Mouse (Mus musculus) embryonic facial prominence, embryonic 12.5 days (tissue): ENCODE data around the gene Cwh43. TPM values are rescaled to one million over a fixed set of nuclear protein-coding genes. Genes with fewer than 3 reads are reported as not detected.
A peak's percentile ranks its signal among the peaks of the same experiment; 100 is the strongest.

ENCODE experiments used
- ATAC-seq: fragments of 200-750 bp; cut with Nextera tagmentation; 2 replicates; pipeline ENCODE4 v1.8.0; 2017; ENCODE audit not compliant: insufficient number of reproducible peaks, insufficient read depth, low FRiP score, low TSS enrichment
- H3K27ac ChIP-seq: fragments of 300-500 bp; sonication (generic); 2 replicates; pipeline ENCODE4 v1.5.1; 2016; ENCODE audit warnings: mild to moderate bottlenecking
- H3K27me3 ChIP-seq: fragments of 300-500 bp; sonication (generic); 2 replicates; pipeline ENCODE4 v1.6.1; 2016; ENCODE audit warnings: mild to moderate bottlenecking, moderate library complexity
- H3K36me3 ChIP-seq: fragments of 300-500 bp; sonication (generic); 2 replicates; pipeline ENCODE4 v1.6.1; 2016; ENCODE audit warnings: mild to moderate bottlenecking
- H3K4me1 ChIP-seq: fragments of 300-500 bp; sonication (generic); 2 replicates; pipeline ENCODE4 v1.6.1; 2016
- H3K4me2 ChIP-seq: fragments of 300-500 bp; sonication (generic); replicated peaks from 2 replicates; pipeline ENCODE4 v1.6.1; 2016; ENCODE audit warnings: mild to moderate bottlenecking, moderate library complexity
- H3K4me3 ChIP-seq: fragments of 300-500 bp; sonication (generic); 2 replicates; pipeline ENCODE4 v1.5.1; 2016; ENCODE audit warnings: mild to moderate bottlenecking
- H3K9ac ChIP-seq: fragments of 300-500 bp; sonication (generic); 2 replicates; pipeline ENCODE4 v1.6.1; 2016; ENCODE audit warnings: mild to moderate bottlenecking, moderate library complexity
- H3K9me3 ChIP-seq: fragments of 300-500 bp; sonication (generic); 2 replicates; pipeline ENCODE4 v1.6.1; 2016; ENCODE audit warnings: mild to moderate bottlenecking, moderate library complexity
- WGBS: fragments of 180-500 bp; shearing (Covaris S2); methylation state at CpG from one replicate; pipeline ENCODE4 v1.1.7; 2016; 5-methylcytosine and 5-hydroxymethylcytosine counted together
- polyA plus RNA-seq: library from polyadenylated mRNA; unstranded; fragments of >200 nt; fragmentation: Nextera tagmentation; extraction: Ambion mirVana; gene quantifications from 2 replicates; pipeline ENCODE4 v1.2.1, GENCODE M21; 2016

Cwh43 gene
- polyA plus RNA-seq = not detected in 2 replicates

- Histone ChIP-seq H3K9ac (0 out of 2 replicates have a peak within 1 kb of the TSS, but pooled peaks have one; percentile 27), H3K27ac (no peak within 1 kb of the TSS), H3K4me1 (peaks cover 7% of the 10 kb centered on the region; the same call in 1 of the 2 replicates), H3K9me3 (no peaks in the 10 kb centered on the region), H3K27me3 (peaks cover 38% of the 10 kb centered on the region), H3K4me3 (peak within 1 kb of the TSS; percentile 41), H3K4me2 (peak within 1 kb of the TSS; percentile 69), H3K36me3 (no peaks in the 10 kb centered on the region)
- WGBS = 3% methylated on average over 49 of the region's 49 CpGs
- ATAC-seq = no peak
Observed at GRCm38 (mm10) chr5:73405981-73406722, at the start of gene Cwh43. Gene Cwh43 (plus strand): TSS chr5:73406075.

DNA sequence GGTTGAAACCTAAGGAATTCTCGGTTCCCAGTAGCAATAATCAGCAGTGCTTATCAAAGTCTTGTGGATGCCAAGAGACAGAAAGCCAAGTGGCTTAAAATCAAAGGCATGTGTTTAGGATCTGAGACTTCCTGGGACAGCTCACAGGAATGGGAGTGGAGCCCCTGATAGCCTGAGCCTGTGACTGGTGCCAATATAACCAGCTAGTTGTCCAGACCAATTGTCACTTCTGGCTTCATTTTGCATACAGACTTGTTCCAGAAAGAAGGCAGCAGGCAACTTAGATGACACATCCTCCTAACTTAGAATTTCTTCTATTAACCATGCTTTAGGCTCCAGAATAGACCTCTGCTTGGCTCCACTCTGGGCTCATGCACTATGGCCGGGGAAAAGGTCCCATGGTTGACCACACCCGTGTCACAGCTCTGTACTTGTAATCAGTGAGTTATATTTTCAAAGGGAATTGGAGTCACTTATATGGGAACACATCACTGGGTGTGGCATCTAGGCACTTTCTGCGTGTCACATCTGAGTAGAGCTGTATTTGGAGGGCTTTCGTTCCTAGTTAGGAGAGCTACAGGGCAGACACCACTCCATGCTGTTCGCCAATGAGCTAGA lies 46.6 kb upstream of the Cwh43 start:
- ATAC-seq = no peak
- no peak overlapping the region for H3K9ac ChIP-seq
- H3K9me3 ChIP-seq = no peaks in the 10 kb centered on the region
- no peaks in the 10 kb centered on the region for H3K36me3 ChIP-seq
- H3K4me3 ChIP-seq = no peak overlapping the region
- H3K4me2 ChIP-seq = peak overlapping the region; percentile 38
- 80% methylated on average over 6 of the region's 6 CpGs for WGBS
- H3K4me1 ChIP-seq = peaks cover 6% of the 10 kb centered on the region; the same call in 1 of the 2 replicates
- no peak overlapping the region for H3K27ac ChIP-seq
- H3K27me3 ChIP-seq = no peaks in the 10 kb centered on the region

DNA sequence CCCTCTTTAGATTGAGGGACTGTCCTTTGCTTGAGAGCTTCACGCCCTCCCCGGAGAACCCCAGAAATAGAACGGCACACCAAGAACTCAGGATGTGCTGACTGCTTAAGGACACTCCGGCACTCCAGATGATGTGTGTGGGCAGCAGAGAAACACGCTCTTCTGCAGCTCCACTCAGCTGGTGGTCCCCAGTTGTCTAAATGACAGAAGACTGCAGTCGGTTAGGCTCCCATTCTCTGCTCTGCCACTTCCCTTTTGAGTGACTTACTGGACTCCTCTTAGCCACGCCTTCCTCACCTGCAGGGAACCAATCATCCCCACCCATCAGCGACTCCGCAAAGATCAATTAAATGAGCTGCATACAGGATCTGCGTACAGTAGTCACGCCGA lies 46.1 kb upstream of the Cwh43 start:
- H3K9ac ChIP-seq = no peak overlapping the region
- 0 out of 2 replicates have a peak, but pooled peaks have one; percentile 28 for ATAC-seq
- H3K4me2 ChIP-seq = peak overlapping the region; percentile 38
- WGBS = 37% methylated on average over 12 of the region's 12 CpGs
- H3K36me3 ChIP-seq = no peaks in the 10 kb centered on the region
- 0 out of 2 replicates have a peak overlapping the region, but pooled peaks have one; percentile 6 for H3K4me3 ChIP-seq
- no peaks in the 10 kb centered on the region for H3K9me3 ChIP-seq
- peaks cover 6% of the 10 kb centered on the region; the same call in 1 of the 2 replicates for H3K4me1 ChIP-seq
- H3K27ac ChIP-seq = no peak overlapping the region
- no peaks in the 10 kb centered on the region for H3K27me3 ChIP-seq

- Histone ChIP-seq H3K4me3 (no peak overlapping the region), H3K9ac (no peak overlapping the region), H3K27ac (no peak overlapping the region), H3K9me3 (no peaks in the 10 kb centered on the region), H3K27me3 (no peaks in the 10 kb centered on the region), H3K4me1 (peaks cover 6% of the 10 kb centered on the region; the same call in 1 of the 2 replicates), H3K4me2 (peak overlapping the region; percentile 38), H3K36me3 (no peaks in the 10 kb centered on the region)
- ATAC-seq = no peak
- 20% methylated on average over 12 of the region's 12 CpGs for WGBS
Observed at GRCm38 (mm10) chr5:73360240-73360639, 45.6 kb upstream of the Cwh43 start.

DNA sequence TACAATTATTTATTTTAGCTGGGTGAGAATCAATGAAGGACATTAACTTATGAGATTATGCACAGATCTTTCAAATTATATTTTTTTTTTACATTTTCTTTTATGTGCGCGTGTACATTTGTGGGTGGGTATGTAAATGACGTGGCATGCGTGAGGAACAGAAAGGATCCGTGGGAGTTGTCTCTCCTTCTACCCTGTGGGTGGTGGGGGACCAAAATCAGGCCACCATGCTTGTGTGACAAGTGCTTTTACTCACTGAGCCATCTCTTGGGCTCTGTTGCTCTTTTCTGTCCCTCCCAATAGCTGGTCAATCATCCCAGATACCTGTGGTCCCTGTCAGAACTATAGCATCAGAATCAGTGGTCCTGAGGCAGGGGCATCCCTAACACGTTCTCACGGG lies 43.5 kb upstream of the Cwh43 start:
- H3K4me1 ChIP-seq = peaks cover 6% of the 10 kb centered on the region; the same call in 1 of the 2 replicates
- no peak overlapping the region for H3K9ac ChIP-seq
- H3K27me3 ChIP-seq = no peaks in the 10 kb centered on the region
- no peak overlapping the region for H3K4me3 ChIP-seq
- ATAC-seq = no peak
- 85% methylated on average over 7 of the region's 7 CpGs for WGBS
- no peak overlapping the region for H3K4me2 ChIP-seq
- H3K36me3 ChIP-seq = no peaks in the 10 kb centered on the region
- H3K27ac ChIP-seq = no peak overlapping the region
- no peaks in the 10 kb centered on the region for H3K9me3 ChIP-seq

- Histone ChIP-seq H3K4me2 (no peak overlapping the region), H3K36me3 (no peaks in the 10 kb centered on the region), H3K9me3 (no peaks in the 10 kb centered on the region), H3K4me1 (peaks cover 6% of the 10 kb centered on the region; the same call in 1 of the 2 replicates), H3K27me3 (no peaks in the 10 kb centered on the region), H3K9ac (no peak overlapping the region), H3K4me3 (no peak overlapping the region), H3K27ac (no peak overlapping the region)
- WGBS = 82% methylated on average over 5 of the region's 5 CpGs
- ATAC-seq = no peak
Observed at GRCm38 (mm10) chr5:73362791-73363190, 43.1 kb upstream of the Cwh43 start.

GRCm38 (mm10) chr5:73364107-73364864 lies 41.6 kb upstream of the Cwh43 start:
- no peak overlapping the region for H3K4me3 ChIP-seq
- no peak for ATAC-seq
- H3K4me1 ChIP-seq = peaks cover 6% of the 10 kb centered on the region; the same call in 1 of the 2 replicates
- H3K9ac ChIP-seq = no peak overlapping the region
- H3K9me3 ChIP-seq = no peaks in the 10 kb centered on the region
- H3K36me3 ChIP-seq = no peaks in the 10 kb centered on the region
- no peak overlapping the region for H3K4me2 ChIP-seq
- 91% methylated on average over 2 of the region's 2 CpGs for WGBS
- H3K27ac ChIP-seq = no peak overlapping the region
- no peaks in the 10 kb centered on the region for H3K27me3 ChIP-seq

GRCm38 (mm10) chr5:73367906-73368305 lies 38.0 kb upstream of the Cwh43 start:
- 80% methylated on average over 4 of the region's 4 CpGs for WGBS
- ATAC-seq = no peak
- no peaks in the 10 kb centered on the region for H3K9me3 ChIP-seq
- no peaks in the 10 kb centered on the region for H3K27me3 ChIP-seq
- no peak overlapping the region for H3K4me3 ChIP-seq
- H3K36me3 ChIP-seq = no peaks in the 10 kb centered on the region
- no peak overlapping the region for H3K27ac ChIP-seq
- no peak overlapping the region for H3K4me2 ChIP-seq
- H3K9ac ChIP-seq = no peak overlapping the region
- H3K4me1 ChIP-seq = no peaks in the 10 kb centered on the region

- Histone ChIP-seq H3K4me3 (no peak overlapping the region), H3K4me1 (peaks cover 5% of the 10 kb centered on the region; the same call in 1 of the 2 replicates), H3K9me3 (no peaks in the 10 kb centered on the region), H3K27ac (no peak overlapping the region), H3K4me2 (no peak overlapping the region), H3K36me3 (no peaks in the 10 kb centered on the region), H3K9ac (no peak overlapping the region), H3K27me3 (no peaks in the 10 kb centered on the region)
- 77% methylated on average over 10 of the region's 10 CpGs for WGBS
- ATAC-seq = no peak
Observed at GRCm38 (mm10) chr5:73368845-73369447, 36.9 kb upstream of the Cwh43 start.

DNA sequence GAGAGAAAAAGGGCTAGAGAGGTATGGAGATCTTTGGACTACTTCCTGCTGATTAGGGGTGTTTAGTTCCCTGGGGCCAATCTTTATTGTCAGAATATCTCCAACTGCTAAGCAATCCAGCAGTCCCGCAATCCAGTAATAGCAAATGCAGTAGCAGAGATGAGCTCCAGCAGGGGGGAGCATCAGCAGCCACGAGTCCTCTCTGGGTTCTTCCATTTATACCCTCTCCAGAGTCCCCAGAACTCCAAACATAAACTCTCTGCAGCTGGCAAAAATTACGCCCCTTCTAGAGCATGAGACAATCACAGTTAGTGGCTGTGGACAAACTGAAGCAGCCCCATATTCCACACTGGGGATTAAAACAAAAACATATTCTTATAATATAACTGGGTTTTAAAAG lies 36.1 kb upstream of the Cwh43 start:
- Histone ChIP-seq H3K4me3 (no peak overlapping the region), H3K36me3 (no peaks in the 10 kb centered on the region), H3K27ac (no peak overlapping the region), H3K9me3 (no peaks in the 10 kb centered on the region), H3K4me1 (peaks cover 5% of the 10 kb centered on the region; the same call in 1 of the 2 replicates), H3K9ac (no peak overlapping the region), H3K27me3 (no peaks in the 10 kb centered on the region), H3K4me2 (no peak overlapping the region)
- WGBS = 47% methylated on average over 3 of the region's 3 CpGs
- no peak for ATAC-seq

GRCm38 (mm10) chr5:73372601-73373000 lies 33.3 kb upstream of the Cwh43 start:
- WGBS = 73% methylated on average over 5 of the region's 5 CpGs
- no peaks in the 10 kb centered on the region for H3K27me3 ChIP-seq
- H3K9ac ChIP-seq = no peak overlapping the region
- H3K4me3 ChIP-seq = no peak overlapping the region
- H3K4me1 ChIP-seq = peaks cover 5% of the 10 kb centered on the region; the same call in 1 of the 2 replicates
- H3K4me2 ChIP-seq = no peak overlapping the region
- H3K36me3 ChIP-seq = no peaks in the 10 kb centered on the region
- H3K27ac ChIP-seq = no peak overlapping the region
- H3K9me3 ChIP-seq = no peaks in the 10 kb centered on the region
- ATAC-seq = no peak
